Mouse (Mus musculus) kidney, adult 8-10 months (tissue): Measurements from ENCODE around the gene Cltrn.

Experiments used
- DNase-seq, 2 experiments: peaks; one replicate each; pipeline ENCODE4 v3.0.0; 2022

The Cltrn gene

DNA sequence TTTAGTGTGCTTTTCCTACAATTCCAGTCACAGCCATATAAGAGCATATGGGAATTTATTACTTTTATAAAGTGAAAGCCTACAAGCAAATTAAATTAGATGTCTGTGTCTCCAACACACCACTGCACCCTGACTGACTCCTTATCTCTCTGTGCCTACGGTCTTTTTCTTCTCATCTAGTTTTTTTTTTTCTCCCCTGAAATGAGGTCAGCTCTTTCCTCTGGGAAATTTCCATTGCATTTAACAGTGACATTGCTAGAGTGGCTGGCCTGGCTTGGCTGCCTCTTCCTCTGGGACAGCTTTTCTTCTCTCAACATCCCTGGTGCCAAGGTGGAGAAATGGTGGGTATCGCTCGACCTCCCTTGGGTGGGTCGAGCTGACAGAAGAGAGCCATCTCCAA lies at the start of gene Cltrn:
TSS of gene Cltrn (plus strand) at position 249 of the 400 bp plus-strand sequence.
- DNase-seq, result no peak

DNA sequence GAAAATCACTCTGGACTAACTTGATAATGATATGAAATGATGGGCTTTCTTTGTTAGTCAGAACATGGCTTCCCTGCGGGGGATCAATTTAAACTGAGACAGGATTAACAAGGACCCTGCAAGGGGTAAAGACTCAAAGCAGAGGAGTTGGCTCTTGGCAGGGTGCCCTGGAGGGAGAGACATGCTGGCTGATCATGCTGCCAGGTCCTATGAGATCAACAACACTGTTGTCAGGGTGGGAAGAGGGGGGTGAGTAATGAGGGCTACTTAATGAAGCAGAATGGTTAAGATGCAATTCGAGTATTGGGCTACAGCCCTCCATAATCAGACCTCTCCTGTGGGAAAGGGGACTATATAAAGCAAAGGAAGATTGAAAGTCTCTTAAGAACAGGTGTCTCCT lies 49.7 kb upstream of the Cltrn start:
- DNase-seq, result no peak

- no peak for DNase-seq
These were observed 46.6 kb upstream of the Cltrn start for GRCm38 (mm10) chrX:164042069-164042468.

DNA sequence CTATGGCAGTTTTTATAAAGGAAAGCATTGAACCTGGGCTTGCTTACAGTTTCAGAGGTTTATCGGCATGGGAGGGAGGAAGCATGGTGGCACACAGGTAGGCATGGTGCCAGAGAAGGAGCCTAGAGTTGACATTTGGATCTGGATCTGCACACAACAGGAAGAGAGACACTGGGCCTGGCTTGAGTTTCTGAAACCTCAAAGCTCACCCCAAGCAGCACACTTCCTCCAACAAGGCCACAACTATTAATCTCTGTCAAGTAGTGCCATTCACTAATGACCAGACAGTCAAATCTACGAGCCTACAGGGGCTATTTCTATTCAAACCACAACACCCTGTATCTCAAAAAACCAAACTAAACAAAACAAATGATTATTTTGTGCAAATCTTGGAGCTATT lies 41.9 kb upstream of the Cltrn start:
- DNase-seq, result no peak

GRCm38 (mm10) chrX:164055726-164056125 lies 32.9 kb upstream of the Cltrn start:
- no peak for DNase-seq

DNA sequence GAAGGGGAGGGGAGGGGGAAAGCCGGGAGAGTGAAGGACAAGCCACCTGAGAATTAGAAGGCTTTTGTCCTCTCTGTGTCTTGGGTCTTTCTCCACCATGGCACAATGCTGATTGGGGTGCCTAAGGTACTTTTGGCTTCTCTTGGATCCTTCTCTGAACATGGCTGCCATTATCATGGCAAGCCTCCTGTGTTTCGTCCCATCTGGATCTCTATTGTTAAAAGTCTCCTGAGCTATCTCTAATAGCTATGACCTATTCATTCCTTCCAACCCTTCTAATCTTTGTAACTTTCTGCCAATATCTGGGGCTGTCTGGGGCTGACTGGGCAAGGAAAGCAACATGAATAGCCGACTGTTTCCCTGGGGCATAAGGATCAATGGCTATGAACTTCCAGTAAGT lies 30.1 kb upstream of the Cltrn start:
- no peak for DNase-seq

DNA sequence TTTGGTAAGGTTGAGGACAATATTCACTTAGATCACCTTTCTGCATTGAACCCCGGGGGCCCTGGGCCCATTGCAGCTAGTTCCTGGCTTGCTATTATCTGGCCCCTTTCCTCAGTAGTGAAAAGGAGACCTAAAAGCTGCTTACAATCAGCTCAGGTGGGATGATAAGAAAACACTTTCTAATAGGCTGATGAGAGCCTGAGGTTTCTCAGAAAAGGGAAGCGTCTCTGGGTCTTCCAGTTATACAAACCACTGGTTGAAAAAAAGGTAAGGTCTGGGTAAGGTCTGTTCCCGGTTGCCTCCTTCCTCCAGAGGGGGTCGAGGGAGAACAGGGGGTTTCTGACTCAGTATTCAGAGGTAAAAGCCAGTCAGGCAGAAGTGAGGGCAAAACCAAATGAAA lies 29.6 kb upstream of the Cltrn start:
- no peak for DNase-seq

- DNase-seq, result peak; percentile 54 to 60
These were observed 22.4 kb upstream of the Cltrn start for GRCm38 (mm10) chrX:164066185-164066584.

- peak; percentile 21 to 53 for DNase-seq
These were observed 19.7 kb upstream of the Cltrn start for GRCm38 (mm10) chrX:164068968-164069367.

DNA sequence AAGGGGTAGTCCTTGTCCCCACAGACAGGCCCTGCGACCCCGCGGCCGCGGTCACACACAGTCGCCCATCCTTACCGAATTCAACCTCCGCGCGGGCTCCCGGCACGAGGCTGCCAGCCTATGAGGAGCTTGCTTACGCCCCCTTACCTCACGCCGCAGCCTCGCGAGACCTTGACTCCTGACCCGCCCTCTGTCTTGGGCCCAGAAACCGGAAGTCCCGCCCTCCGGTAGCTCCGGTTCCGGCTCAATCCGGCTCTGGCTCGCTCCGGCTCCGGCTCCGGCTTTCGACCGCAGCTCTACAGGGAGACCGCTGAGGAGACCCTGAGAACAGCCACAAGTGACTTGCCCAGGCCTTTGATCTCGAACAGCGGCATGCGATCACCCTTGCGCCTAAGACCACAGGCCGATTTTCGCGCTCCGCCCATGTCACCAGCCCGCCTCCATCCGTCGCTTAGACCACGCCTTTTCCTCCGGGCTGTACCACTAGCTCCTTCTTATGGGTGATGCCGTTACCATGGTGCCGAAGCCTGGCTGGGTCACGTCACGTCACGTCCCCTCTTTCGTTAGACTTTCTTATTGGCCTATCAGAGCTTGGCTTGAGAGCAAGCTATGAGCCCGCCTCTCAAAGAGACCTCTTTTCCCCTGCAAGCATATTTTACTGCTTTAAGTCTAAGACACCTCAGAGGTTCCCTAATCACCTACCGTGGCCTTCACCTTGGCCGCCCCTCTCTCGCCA lies 12.4 kb upstream of the Cltrn start, which contains the start of gene Siah1b:
TSS of gene Siah1b (minus strand) at position 454 of the 736 bp plus-strand sequence.
- peak; percentile 93 to 94 for DNase-seq

DNA sequence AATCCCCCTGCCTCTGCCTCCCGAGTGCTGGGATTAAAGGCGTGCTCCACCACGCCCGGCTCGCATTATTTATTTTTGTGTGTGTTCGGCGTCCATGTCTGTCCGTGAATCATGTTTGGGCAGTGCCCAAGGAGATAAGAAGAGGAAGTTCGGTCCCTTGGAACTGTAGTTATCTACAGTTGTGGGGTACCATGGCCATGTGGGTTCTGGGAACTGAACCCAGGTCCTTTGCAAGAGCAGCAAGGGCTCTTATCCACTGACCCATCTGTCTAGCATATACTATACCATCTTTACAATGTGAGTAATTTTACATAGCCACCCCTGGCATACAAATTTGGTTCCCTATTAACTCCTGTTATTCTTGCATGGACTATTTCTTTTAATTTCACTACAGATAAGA lies 6.6 kb upstream of the Cltrn start:
- DNase-seq, result no peak

DNA sequence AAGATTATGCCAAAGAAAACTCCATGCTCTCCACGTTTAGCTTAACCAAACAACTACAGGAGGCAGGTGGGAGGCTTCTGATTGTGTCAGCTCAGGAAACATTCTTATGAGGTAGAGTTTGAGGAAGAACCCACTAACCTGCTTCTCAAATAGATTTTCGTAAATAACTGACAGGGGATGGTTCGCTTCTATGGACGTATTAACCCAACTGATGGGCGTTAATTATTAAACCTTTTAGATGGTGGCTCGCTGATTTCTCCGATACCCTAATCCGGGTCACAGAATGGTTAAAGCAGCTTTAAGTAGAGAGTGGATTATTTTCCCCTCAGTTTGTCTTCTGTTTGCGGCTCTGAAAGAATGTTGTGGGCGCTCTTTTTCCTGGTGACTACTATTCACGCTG lies 1.3 kb downstream of the Cltrn start:
- DNase-seq, result peak in 1 of 2 experiments; percentile 57

DNA sequence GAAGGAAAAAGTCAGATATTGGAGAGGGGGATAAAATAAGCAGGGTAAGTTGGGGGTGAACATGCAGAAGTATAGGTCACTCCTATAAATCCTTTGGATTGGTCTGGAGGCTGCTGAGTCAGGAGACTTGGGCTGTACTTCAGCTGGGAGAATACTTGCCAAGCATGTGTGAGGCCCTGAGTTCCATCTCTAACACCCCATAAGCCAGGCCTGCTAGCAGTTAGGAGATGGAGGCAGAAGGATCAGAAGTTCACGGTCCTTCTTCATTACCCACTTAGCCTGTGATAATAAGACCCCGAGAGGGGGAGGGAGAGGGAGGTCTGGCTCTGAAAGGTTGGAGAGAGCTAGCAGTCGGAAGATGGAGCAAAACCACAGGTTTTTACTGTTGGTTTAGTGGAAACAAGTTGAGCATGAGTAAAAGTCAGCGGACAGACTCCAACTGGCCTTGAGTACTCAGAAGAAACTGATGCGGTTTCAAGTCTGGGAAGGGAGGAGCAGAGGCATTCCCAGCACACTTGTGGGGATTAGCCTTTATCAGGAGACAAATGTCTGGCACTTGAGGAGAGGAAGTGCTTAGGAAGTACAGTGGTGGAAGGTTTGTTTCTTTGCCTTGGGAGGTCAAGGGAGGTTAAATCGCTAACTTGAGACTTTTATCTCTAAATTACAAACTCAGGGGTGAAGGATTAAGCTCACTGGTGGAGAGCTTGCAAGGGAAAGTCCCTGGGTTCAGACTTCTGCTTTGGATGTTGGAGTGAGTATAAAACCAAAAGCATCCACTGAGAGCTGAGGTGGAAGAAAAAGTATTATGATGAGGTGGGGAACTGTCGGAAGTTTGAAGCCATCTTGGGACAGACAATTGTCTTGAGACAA lies 3.9 kb downstream of the Cltrn start:
- DNase-seq, result no peak

DNA sequence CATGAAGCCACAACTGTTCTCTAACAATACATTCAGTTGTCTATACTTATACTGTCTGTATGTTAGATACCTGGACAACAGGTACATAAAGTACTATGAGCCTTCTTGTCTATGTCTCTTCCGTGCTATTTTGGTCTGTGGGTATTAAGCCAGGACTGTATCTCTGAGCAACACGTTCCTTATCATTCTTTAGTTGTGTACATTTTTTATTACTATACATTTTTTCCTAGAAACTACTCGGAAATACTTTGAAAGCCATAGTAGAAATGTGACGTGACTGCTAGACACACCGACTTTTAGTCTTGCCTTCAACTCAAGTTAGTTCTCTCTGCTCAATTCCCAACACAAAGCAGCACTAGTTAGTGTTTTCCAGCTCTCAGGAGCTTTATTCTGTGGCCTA lies 4.8 kb downstream of the Cltrn start:
- no peak for DNase-seq

- no peak for DNase-seq
These were observed 7.2 kb downstream of the Cltrn start for GRCm38 (mm10) chrX:164095838-164096237.

- no peak for DNase-seq
These were observed 12.9 kb downstream of the Cltrn start for GRCm38 (mm10) chrX:164101483-164101882.

- no peak for DNase-seq
These were observed 13.6 kb downstream of the Cltrn start for GRCm38 (mm10) chrX:164102198-164102597.

GRCm38 (mm10) chrX:164102656-164103055 lies 14.0 kb downstream of the Cltrn start:
- no peak for DNase-seq

GRCm38 (mm10) chrX:164111146-164111545 lies 22.5 kb downstream of the Cltrn start:
- no peak for DNase-seq

DNA sequence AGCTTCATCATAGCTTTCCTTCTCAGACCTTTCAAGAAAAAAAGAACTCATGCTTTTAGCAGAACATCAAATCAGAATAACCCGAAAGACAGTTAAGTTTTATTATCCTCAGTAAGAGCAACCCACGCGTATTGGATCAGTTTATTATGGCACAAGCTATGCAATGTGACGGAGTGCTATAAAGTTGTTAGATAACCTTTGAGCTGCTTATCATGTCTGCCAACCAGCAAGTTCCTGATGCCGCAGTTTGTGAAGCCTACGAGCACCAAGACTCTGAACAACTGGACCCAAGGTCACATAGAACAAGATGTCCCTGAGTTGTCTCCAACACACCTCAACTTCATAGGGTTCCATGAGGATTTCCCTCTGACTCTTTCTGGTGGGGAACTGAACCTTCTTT lies 25.1 kb downstream of the Cltrn start:
- DNase-seq, result no peak

- no peak for DNase-seq
These were observed 35.3 kb downstream of the Cltrn start for GRCm38 (mm10) chrX:164123942-164124341.

- no peak for DNase-seq
These were observed 44.9 kb downstream of the Cltrn start for GRCm38 (mm10) chrX:164133531-164133930.

DNA sequence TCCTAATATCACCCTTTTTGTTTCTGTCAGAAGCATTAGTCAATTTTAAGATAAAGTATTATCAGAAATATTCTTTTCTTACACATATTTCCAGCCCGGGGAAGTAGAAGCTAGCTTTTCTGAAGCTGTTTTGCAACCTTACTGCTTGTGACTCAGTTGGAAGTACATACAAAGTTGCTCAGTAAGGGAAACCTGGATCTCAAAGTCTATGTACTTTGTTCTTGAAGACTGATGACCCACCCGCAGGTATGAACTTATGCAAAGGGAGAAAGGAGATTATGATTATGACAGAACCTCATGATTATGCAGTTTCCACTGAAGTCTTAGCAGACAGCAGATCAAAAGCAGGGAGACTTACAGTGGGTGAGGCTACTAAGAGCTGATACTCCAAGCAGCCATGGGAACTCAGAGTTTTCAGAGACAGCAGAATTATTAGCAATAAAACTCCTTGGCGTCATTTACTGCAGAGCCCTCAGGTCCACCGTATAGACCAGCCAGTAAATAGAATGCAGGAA lies 46.7 kb downstream of the Cltrn start:
- no peak for DNase-seq

DNA sequence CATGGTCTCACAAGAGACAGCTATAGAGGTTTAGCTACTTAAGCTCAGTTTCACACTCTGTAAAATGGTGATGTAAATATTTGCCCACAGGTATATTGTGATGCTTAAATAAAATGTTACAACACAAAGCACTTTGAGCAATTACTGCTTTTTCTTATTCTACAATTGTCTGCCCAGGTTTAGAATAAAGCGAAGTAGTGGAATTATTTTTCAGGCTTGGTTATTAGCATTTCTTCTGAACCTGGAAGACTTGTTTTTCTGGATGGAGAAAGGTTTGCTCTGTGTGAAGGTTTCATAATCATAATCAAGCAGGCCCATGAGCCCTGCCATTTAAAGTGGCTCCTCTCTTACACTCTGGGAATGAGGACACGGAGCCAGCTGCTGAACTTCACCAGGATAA lies 50.4 kb downstream of the Cltrn start, which contains the start of gene Ace2:
TSS of gene Ace2 (plus strand) at position 301 of the 400 bp plus-strand sequence.
- DNase-seq, result no peak
